Mouse (Mus musculus): Measurements from ENCODE around the gene Hdac11.

- TF ChIP-seq CTCF (IDR thresholded peaks at IDR 0.05; ENCODE audit: low read depth, low read length) (no peak), POLR2A (IDR thresholded peaks at IDR 0.05; ENCODE audit: insufficient read depth, low read length) (no peak), EP300 (IDR thresholded peaks at IDR 0.05; ENCODE audit: insufficient read depth, low read depth, low read length) (no peak)
Measured at GRCm38 (mm10) chr6:91146443-91147151, 9.9 kb upstream of the Hdac11 start.
